Mouse (Mus musculus) urinary bladder, adult 2 months (tissue): ENCODE data around the gene Trpm3. TPM values are rescaled to one million over a fixed set of nuclear protein-coding genes. Genes with fewer than 3 reads are reported as not detected.

Experiments used
- DNase-seq: peaks from one replicate; pipeline ENCODE4 v3.0.0; 2022; ENCODE audit warnings: low spot score
- polyA plus RNA-seq: library from polyadenylated mRNA; depleted of rRNA; stranded (reverse); fragments of >200 nt; gene quantifications from 2 replicates; pipeline ENCODE4 v1.2.3, GENCODE M21; 2012

Gene Trpm3
- polyA plus RNA-seq, 1 experiment, result 0.15 TPM

DNA sequence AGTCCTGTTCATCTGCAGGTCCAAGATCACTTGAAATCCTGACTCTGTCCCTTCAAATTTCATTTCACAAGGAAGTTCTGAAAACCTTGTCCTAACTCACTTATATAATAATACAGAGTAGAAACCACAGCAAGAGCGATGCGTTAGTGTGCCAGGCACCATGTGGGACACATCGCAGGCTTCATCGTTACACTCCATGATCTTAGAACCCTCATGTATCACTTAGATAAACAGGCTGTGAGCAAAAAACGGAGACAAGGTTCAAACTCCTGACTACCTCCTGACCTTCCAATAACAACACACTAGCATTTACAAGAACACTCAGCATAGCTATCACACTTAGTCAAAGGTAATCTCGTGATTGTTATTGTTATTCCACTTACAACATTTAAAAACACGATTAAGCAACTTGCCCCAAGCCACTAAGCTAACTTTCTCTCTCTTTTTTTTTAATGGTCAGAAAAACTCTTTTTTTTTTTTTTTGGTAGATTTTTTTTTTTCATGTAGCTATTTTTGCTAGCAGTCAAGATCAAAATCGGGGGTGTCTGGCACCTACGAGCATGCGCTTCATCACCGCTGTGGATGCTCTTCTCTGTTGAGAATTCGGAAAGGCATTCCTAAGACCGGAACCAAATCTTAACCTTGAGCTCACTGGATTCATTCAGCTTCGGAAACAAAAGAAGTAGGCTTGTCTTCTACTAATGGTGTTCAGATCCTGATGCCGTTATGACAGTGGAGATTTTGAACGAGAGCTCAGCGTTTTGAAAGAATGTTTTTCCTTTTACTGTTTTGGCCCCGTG, 784.2 kb downstream of the Trpm3 start:
- no peak for DNase-seq

DNA sequence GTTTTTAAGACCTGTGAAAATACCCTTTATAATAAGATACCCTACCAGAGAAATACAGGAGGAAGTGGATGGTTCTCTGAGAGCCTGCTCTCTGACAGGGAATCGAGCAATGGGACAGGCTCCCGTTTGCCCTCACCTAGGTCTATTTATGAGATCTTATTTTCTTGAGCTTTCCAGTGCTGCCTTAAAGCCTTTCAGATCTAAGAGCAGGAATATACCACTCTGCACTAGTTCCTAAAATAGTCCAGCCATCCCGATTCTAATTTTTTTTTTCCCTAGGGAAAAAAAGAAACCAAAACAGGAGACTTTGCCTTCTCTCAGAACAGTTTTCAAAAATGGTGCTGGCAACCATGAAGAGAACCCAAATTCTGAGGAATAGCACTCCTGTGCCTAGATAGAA, 786.4 kb downstream of the Trpm3 start:
- DNase-seq, result no peak

DNA sequence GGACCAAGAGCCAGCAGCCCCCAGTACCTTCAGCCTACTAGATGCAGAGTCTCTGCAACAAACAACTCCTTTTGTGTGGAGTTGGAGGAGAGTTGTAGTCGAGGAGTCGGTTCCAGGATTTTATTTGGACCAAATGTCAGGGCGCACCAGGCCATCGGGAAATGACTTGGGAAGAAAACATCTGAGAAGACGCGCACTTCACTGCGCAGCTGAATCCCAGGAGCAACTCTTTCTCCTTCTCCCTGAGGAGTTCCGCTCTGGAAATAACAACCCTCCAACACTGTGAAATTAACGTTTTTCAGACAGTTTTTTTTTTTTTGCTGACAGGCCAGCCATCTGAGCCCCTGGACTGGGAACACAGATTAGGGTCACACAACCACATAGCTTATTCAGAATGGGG, 787.9 kb downstream of the Trpm3 start:
- no peak for DNase-seq

DNA sequence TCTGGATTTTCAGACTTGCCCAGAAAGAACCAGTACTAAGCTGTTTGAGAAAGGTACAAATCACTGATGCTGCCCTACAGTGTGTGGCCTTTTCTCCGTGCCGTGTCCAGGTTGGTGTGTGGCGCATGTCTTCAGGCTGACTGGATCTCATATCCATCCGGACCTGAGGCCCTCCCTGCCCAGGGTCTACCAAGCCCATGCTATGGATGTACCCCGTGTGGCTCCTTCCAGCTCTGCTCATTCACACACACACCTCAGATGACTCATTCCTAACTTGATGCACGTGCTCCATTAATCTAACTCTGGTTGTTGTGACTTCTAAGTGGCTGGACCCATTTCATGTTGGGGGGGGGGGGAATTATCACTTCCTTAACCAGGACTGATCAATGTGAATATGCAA, 789.5 kb downstream of the Trpm3 start:
- DNase-seq, result no peak

DNA sequence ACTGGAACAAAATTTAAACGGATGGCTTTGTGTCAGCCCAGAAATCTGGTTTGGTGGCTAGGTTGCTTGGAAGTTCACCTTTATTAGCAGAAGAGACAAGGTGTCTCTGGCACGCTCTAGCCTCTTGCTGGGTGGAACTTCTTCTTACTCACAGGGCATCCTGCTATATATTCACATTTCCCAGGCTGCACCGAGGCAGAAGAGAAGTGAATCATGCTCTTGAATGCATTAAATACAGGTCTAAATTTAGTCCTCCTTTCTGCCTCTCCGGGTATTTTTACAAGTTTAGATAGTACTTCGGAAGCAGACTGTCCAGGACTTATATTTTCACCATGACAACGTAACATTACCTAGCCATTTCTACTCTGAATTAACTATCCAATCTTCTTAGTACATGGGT, 790.9 kb downstream of the Trpm3 start:
- no peak for DNase-seq

DNA sequence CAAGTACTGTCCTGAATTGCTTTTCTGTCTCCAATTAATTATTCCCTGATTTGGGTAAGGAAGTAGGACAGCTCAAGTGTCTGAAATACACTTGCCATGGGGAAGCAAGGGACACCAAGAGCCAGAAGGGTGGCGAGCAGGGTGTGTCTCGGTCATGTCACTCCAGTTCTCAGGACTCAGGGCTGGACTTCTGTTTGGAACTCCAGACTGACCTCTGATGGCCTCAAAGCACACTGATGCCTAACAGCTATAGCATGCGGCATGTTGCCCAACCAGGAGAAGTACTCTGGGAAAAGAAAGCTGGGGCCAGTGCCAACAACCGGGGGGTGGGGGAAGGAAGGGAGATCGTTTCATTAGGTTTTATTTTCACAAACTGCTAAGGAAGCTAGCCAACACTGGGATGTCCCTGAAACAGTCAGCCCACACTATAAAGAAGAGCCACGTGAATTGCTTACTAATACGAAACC, 791.6 kb downstream of the Trpm3 start:
- DNase-seq, result no peak

DNA sequence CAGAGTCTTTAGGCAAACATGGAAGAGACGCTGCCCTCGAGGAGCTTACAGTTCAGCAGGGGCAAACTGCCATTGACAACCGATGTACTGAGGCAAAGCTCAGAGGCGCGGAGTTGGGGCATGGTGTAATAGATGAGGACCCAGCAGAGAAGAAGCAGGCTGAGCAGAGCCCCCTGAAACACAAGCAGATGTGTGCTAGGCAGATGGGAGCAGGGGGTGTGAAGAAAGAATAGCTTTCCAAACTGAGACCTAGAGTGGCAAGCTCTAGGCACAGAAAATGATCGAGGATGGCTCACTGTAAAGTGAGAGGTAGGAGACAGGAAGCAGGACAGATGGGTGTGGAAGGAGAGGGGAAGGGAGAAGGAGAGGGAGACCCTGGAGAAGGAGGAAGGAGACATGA, 792.2 kb downstream of the Trpm3 start:
- DNase-seq, result no peak

DNA sequence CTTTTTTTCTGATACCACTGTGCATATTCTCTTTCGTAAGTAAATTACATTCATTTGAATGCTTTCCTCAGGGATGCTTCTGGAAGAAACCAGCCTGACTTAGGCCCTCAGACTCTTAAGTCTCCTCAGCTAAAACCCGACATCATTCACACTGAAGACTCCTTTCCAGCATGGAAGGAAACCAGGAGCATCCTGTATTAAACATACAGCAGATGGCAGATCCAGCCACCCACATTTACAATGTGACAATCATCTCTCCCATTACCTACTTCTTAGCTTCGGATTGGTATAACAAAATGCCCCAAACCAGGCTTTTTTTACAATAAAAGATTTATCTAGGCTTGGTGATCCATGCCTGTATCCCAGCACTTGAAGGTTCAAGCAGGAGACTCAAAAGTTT, 796.2 kb downstream of the Trpm3 start:
- no peak for DNase-seq

DNA sequence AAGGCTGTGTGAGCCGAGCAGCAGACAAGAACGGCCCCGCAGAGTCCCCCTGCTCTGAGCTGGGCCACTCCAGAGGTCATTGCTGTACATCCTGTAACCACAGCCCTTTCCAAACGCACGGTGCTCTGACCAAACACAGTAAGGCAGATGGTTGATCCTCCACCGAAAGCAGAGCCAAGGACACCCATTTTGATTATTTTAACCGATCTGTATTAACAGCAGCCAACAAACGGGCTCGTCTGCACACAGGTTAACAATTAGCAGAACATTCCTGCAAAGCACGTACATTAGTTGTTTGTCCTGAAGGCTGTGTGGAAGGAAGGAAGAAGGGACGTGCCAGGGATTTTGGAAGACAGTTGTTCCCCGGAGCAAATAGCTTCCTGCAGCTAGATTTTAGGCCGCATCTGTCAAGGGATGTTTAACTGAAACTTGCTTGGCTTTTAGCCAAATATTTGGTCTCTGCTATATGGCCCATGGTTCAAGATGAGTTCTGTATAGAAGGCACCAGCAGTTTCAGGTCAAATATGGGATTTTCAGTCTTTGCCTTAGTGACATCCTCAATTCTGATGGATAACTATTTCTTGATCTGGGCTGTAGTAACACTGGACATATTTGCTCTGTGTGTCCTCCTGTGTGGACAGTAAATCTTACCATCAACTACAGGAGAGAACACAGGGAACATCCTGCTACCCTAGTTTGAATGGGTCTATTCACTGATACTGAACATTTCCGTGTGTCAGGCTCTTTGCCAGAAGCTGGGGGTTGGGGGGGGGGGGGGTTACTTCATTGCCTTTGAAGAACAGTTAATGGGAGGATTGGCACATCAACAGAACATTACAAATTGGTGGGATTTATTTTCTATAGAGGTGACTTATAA, 800.2 kb downstream of the Trpm3 start:
- DNase-seq, result no peak

DNA sequence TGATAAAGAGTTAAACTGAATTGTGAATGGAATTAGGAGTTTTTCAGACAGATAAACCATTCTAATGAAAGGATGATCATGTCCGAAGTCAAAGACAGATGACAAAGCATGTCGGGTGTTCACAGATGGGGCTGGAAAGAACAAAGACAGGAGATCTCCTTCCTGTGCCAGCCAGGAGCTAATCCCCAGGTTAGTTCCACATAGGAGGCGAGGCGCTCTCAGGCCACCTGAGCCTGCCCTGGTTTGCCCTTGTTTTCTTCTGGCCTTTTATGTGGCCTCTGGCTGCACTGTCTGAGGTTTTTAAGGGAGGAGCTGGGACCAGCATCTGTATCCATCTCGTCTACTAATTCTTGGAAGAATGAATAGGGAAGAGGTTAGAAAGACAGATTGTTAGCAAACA, 801.0 kb downstream of the Trpm3 start:
- DNase-seq, result no peak

DNA sequence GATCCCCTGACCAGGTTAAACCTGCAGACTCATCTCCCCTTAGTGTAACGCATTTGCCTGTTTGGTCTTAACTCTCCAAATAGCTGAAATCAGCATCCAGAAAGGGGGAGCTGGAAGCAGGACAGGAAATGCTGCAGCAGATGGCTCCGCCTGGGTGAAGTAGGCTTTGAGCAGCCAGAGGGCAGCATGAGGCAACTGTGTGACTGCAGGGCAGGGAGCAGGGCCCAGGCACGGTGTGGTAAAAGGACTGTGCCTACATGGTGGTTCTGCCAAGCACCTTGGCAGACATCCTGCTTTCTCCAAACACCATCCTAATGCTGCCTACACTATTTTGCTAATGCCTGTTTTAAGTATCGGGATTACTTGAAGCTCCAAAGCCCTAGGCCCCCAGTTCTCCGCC, 801.6 kb downstream of the Trpm3 start:
- peak; percentile 34 for DNase-seq

DNA sequence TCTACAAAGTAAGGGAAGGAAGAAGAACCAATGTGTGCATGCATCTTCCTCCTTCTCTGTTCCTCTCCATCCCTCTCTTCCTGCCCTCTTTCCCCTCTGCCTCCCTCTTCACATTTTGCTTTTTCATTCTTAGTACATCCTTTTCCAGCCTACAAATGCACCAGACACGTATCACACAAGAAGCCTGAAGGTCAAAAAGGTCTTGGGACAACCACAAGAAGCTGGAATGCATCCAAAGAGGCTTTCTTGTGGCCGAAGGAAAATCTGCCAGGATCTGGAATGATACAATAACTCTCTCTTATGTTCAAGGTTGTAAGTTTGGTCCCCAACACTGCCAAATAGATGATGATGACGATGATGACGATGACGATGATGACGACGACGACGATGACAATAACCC, 802.1 kb downstream of the Trpm3 start:
- no peak for DNase-seq

DNA sequence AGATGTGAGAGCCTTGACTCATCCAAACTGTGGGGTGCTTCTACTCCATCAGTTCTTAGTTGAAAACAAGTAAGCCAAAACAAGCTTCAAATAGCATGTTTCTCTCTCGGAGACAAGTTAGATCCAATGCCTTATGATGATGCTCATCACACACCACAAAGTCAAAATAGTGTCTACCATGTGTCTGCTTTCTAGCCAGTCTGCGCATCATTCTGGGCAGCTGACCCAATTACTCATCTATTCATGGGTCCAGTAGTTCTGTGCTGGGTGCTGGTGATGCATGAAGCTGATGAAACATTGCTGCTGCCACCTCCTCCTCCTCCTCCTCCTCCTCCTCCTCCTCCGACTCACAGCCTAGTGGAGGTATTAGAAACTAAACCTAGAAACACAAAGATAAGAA, 813.6 kb downstream of the Trpm3 start:
- no peak for DNase-seq

DNA sequence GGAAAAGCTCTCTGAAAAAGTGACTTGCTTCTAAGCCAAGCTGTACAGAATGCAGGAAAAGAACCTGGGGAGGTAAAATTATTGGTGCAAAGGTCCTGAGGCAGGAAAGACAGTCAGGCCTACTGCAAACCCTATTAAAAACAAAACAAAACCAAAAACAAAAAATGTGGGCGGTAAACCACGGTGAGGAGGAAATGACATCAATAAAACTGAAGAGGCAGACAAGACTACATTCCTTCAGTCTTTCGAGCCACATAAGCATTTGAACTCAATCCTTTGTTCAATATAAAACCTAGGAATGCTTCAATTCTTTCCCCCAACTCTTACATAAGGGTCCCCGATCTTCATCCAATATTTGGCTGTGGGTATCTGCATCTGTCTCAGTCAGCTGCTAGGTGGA, 814.3 kb downstream of the Trpm3 start:
- no peak for DNase-seq

DNA sequence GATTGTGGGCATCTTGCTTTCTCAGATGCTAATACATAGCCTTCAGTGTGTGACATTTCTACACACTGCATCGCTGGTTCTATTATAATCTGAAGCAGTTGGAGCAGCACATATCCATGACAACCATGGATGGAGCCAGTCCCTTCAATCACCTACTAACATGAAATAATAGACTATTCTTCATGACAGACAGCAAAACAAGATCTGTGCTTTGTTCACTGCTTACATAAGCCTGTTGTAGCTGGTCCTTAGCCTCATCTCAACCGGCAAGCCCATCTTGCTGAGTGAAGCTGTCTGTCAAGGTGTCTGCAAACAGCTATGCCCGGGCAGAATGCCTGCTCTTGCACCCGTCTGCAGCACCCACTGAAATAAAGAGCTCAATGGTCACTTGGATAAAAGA, 819.6 kb downstream of the Trpm3 start:
- DNase-seq, result no peak

DNA sequence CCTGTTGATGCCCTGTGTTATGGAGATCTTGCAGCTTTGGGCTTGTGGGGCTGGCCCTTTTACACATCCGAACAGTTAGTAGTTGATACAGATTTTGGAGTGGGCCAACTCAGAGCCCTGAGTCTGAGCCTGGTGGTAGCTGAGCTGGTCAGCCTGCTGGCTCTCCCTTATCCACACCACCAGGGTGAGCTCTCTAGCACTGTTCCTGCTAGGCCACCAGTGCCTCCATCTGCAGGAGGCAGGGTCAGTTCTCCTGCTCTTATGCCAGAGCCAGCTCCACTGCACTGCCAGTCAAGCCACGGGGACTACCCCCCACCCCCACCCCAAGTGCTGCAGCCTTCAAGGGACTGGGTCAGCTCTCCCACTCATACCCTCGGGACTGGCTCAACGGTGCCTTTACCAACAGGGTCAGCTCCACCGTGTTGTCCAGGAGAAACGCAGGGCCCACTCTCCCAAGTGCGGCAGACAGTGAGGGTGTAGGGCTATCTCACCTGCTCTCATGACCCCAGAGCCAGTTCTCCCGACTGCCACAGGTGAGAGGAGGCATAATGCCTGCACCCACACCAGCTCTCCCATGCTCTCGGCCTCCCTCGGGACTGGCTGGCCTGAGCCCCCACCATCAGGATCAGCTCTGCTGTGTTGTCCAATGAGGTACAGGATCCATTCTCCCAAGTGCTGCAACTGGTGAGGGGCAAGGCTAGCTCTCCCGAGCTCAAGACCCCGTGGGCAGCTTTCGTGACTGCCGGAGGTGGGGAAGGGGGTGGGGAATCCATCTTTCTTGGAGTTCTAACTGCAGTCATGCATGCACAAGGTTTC, 821.8 kb downstream of the Trpm3 start:
- no peak for DNase-seq

DNA sequence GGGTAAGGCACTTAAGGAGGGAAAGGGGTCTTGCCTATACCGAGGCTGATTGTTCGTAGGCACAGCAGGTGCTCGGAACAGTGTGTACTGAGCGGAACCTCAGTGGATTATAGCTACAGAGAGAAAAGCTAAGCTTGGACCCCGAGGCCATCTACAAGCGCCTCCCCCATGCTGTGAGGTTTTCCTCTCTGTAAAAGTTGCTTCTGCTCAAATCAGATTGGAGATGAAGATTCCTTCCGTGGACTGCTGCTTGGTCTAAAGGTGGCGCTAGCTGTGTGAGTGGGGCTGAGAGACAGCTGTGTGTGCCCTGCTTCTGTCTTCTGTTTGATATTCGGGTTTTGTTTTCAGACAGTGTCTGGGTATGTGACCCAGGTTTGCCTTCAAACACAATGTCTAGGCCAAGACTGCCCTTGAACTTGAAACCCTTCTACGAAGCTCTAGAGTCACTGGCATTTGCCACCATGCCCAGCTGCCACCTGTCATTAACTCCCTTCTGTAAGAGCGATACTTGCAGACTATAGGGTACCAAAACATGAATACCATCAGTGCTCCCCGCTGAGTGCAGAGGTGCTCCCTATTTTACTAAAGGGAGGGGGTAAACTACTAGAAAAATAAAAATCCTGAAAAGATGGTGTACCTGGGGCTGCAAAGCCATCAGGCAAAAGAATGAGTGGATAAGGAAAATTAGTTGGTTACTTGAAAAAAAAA, 823.3 kb downstream of the Trpm3 start:
- DNase-seq, result no peak

DNA sequence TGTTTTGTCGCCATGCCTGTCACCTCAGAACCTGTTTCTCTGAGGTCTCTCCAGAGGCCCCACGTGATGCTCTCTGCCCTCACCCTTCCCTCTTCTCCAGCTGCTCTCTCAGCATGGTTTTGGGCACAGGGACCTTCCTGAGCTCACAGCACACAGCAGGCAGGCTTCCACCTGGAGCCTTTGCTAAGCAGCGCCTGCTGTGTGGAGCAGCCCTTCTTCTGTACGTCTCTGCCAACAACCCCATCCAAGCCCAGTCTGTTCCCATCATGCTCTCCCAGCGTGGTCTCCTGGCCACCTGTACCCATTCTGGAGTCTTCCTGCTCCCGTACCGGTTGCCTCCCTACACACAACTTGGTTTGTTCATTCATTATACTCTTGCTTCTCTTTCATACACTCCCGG, 823.9 kb downstream of the Trpm3 start:
- no peak for DNase-seq

DNA sequence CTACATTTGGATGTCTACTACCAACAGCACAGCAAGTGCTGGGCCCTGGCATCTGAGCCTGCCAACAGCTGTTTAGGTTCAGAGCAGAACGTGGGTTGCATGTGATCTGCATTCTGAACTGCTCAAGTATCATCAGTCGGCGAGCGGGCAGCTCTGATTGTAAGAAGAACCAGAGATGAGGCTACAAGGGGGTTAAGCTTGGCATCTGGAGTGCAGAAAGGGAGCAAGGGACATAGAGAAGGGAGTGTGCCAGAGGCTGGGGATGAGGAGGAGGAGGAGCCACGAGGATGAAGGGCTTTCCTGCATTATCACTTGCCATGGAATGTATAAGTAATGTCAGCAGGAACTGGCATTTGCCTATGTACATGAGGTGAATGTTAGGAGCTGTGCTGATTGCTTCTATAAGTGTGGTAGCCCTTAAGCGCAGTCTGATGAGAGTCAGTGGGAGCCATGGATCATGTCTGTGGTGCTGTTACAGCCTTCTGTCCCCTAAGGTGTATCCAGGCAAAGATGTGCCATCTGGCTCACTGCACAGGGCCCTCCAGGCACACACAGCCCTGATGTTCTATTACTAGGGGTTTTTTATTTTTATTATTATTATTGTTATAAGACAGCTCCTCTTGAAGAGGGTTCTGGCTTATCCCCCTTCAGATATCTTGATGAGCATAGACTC, 825.0 kb downstream of the Trpm3 start:
- no peak for DNase-seq

DNA sequence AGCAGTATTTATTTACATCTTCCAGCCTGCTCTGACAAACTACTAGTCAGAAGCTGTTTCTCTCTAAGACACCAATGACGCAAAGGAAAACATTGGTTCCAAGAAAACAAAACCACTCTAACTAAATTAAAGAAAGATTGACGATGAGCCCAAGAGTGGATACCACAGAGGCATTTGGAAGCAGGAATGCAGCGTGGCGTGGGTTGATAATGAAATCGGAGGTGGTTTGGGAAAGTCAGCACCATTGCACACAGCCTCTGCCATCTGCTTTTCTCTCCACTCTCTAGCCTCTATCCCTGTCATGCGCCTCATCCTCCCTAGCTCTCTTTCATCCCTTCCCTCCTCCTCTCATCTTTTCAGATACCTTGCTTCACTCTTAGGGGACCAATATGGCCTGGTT, 826.6 kb downstream of the Trpm3 start:
- no peak for DNase-seq

DNA sequence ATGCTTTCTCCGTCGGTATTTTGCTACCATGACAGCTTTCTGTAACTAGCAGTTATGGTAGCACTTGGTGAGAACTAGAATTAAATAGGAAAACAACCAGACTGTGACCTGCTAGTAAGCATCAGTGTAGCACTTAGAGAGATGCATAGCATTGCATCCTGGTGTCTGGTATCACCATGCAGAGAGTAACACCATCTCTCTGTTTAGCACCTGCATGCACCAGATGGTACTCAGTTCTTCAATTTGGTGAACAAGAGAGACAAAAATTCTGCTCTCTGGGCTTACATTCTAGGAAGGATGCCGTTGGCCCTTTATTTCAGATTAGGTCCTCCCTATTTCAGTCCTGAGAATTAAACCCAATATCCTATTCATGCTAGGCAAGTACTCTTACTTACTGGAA, 834.4 kb downstream of the Trpm3 start:
- DNase-seq, result no peak
